Mouse (Mus musculus): Measurements from ENCODE around the gene Vti1a.

GRCm38 (mm10) chr19:55273340-55273739 is 42.8 kb upstream of the Vti1a start:
- TF ChIP-seq CTCF (IDR thresholded peaks at IDR 0.05; ENCODE audit: borderline replicate concordance, insufficient read depth, low read length) (no peak), POLR2A (IDR thresholded peaks at IDR 0.05; ENCODE audit: low read depth, low read length) (no peak)
